Comparison of ENCODE assay signal across 13 mouse cellular contexts in the genomic region with DNA sequence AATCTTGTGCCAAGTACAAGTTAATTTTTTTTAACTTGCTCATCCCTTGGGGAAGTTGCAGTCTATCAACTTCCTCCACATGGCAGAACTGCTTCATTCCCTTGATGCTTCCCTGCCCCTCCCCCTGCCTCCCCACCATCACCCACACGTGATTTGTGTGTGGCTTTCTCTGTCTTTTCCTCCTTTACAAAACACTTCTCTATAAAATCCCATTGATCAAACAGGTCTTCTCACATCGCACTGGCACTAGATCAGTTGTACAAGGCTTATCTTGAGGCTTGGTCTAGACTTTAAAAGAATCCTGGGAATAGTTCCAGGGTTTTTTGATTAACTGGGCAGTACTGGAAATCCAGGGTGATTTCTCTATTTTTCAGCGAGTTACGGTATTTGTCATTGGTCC. TPM values are rescaled to one million over a fixed set of nuclear protein-coding genes. Genes with fewer than 3 reads are reported as not detected.
DNase-seq lines count a peak whose midpoint lies in the region; ATAC-seq and TF ChIP-seq lines count a peak whose summit lies in the region.
"Had no signal": no experiment of that assay in that cellular context is flagged by ENCODE, and none has a peak within 500 bp of the region (broad histone marks: within the 10 kb centered on the region; RNA-seq: fewer than 3 reads in every experiment).

No protein-coding gene starts in this region.

- peak; percentile 98 for DNase-seq in heart, adult 11 months
- DNase-seq in layer of hippocampus, adult 11-12 months (ENCODE audit: low spot score), result peak; percentile 9
- DNase-seq in layer of hippocampus, adult 2 months (ENCODE audit: low spot score in 2 of 2), result no peak
- peak; percentile 32 for DNase-seq in lung, postnatal 25 days (ENCODE audit: low spot score)
- no peak for DNase-seq in frontal cortex, postnatal 25 days (ENCODE audit: low spot score in 2 of 2)
- DNase-seq in thymus, adult 2 months, result no peak
- DNase-seq: thymus, adult 18-20 months had no signal

- no peaks in the 10 kb centered on the region for H3K36me3 ChIP-seq in heart, embryonic 11.5 days (ENCODE audit: control insufficient read depth, insufficient read depth, low read length)
- no peaks in the 10 kb centered on the region for H3K36me3 ChIP-seq in thymus, adult 2 months (ENCODE audit: control insufficient read depth, insufficient read depth, low read length)
- H3K36me3 ChIP-seq: G1E; limb, embryonic 12.5 days had no signal

- no peak overlapping the region for H3K27ac ChIP-seq in heart, embryonic 11.5 days (ENCODE audit: low read depth, low read length)
- no peak overlapping the region for H3K27ac ChIP-seq in layer of hippocampus, adult 2 months
- H3K27ac ChIP-seq in bone marrow macrophage, adult 2 months (ENCODE audit: insufficient read depth, low read depth, low read length), result peak overlapping the region; percentile 99
- no peak overlapping the region for H3K27ac ChIP-seq in thymus, adult 2 months (ENCODE audit: control insufficient read depth, insufficient read depth, low read length)
- H3K27ac ChIP-seq: limb, embryonic 12.5 days had no signal

- TF ChIP-seq CTCF in layer of hippocampus, adult 2 months (conservative IDR thresholded peaks at IDR 0.05), result no peak
- TF ChIP-seq CTCF in bone marrow macrophage, adult 2 months (IDR thresholded peaks at IDR 0.05; ENCODE audit: low read depth, low read length), result no peak
- TF ChIP-seq CTCF in thymus, adult 2 months (IDR thresholded peaks at IDR 0.05; ENCODE audit: borderline replicate concordance, control insufficient read depth, extremely low read depth, insufficient read depth, low read length, poor library complexity), result no peak

- WGBS in heart, embryonic 11.5 days (ENCODE audit: insufficient replicate concordance), result 66% methylated on average over 4 of the region's 4 CpGs
- 66% methylated on average over 4 of the region's 4 CpGs for WGBS in thymus, adult 2 months

- H3K4me2 ChIP-seq in heart, embryonic 11.5 days, result no peak overlapping the region
- H3K4me2 ChIP-seq: limb, embryonic 12.5 days had no signal

- H3K4me1 ChIP-seq in heart, embryonic 11.5 days (ENCODE audit: control insufficient read depth, insufficient read depth, low read length), result no peaks in the 10 kb centered on the region
- peaks cover 25% of the 10 kb centered on the region for H3K4me1 ChIP-seq in bone marrow macrophage, adult 2 months (ENCODE audit: control insufficient read depth, insufficient read depth, low read length)
- no peaks in the 10 kb centered on the region for H3K4me1 ChIP-seq in thymus, adult 2 months (replicated peaks; ENCODE audit: control insufficient read depth, insufficient read depth, low read length)
- H3K4me1 ChIP-seq: limb, embryonic 12.5 days had no signal

- no peak overlapping the region for H3K4me3 ChIP-seq in heart, embryonic 11.5 days (ENCODE audit: low read depth, low read length)
- no peak overlapping the region for H3K4me3 ChIP-seq in layer of hippocampus, adult 2 months
- H3K4me3 ChIP-seq in bone marrow macrophage, adult 2 months (ENCODE audit: insufficient read depth, low read length), result no peak overlapping the region; the same call in 1 of the 2 replicates
- H3K4me3 ChIP-seq in thymus, adult 2 months (ENCODE audit: control insufficient read depth, insufficient read depth, low read length), result no peak overlapping the region
- H3K4me3 ChIP-seq: limb, embryonic 12.5 days; myocyte had no signal

- H3K9ac ChIP-seq in heart, embryonic 11.5 days (ENCODE audit: low read depth, low read length), result no peak overlapping the region
- H3K9ac ChIP-seq: limb, embryonic 12.5 days had no signal

- TF ChIP-seq POLR2A in bone marrow macrophage, adult 2 months (IDR thresholded peaks at IDR 0.05; ENCODE audit: borderline replicate concordance, low read depth, low read length), result no peak
- TF ChIP-seq POLR2A in thymus, adult 2 months (IDR thresholded peaks at IDR 0.05; ENCODE audit: control insufficient read depth, extremely low read depth, insufficient read depth, low read length, poor library complexity), result no peak

- no peaks in the 10 kb centered on the region for H3K9me3 ChIP-seq in heart, embryonic 11.5 days (replicated peaks; ENCODE audit: control insufficient read depth, low read length)
- H3K9me3 ChIP-seq: G1E had no signal

- ATAC-seq in heart, embryonic 11.5 days (replicated peaks; ENCODE audit: insufficient number of reproducible peaks, low FRiP score, low TSS enrichment), result no peak
- ATAC-seq: inflammation-experienced regulatory T-cells, adult 6 months had no signal

- H3K27me3 ChIP-seq in heart, embryonic 11.5 days (ENCODE audit: control insufficient read depth, insufficient read depth, low read length), result no peaks in the 10 kb centered on the region
- no peaks in the 10 kb centered on the region for H3K27me3 ChIP-seq in thymus, adult 2 months (ENCODE audit: control insufficient read depth, insufficient read depth, low read length)
- H3K27me3 ChIP-seq: limb, embryonic 12.5 days had no signal

RNA-seq across cellular contexts. Expression of a gene that starts 55.0 kb away (rescaled TPM):
- polyA plus RNA-seq in heart, embryonic 11.5 days (2014; fragmentation: Nextera tagmentation; extraction: Ambion mirVana), result 60.9 and 76.0 TPM in 2 replicates
- total RNA-seq in layer of hippocampus, adult 2 months (2021), result 10 to 100 TPM; 18.5 to 23.1 TPM
- polyA plus RNA-seq in bone marrow macrophage, adult 2 months (2012; ENCODE audit: insufficient read depth, insufficient read length, missing spikeins), result 1.1 and 1.3 TPM in 2 replicates
- 26.2 and 31.3 TPM in 2 replicates for polyA plus RNA-seq in thymus, adult 2 months (2012; rRNA removed)
- polyA plus RNA-seq: G1E had no signal

Comparison
In these comparisons a context has a peak if more than half of its experiments do, and no peak if none do; other contexts are left out.
1. DNase-seq: peak in heart, adult 11 months (single experiment), layer of hippocampus, adult 11-12 months (single experiment) and lung, postnatal 25 days (single experiment); none in layer of hippocampus, adult 2 months (0 of 2), frontal cortex, postnatal 25 days (0 of 2) and thymus, adult 2 months (single experiment).
2. RNA of a gene that starts 55.0 kb away (polyA plus RNA-seq): 60.9 to 76.0 TPM in heart, embryonic 11.5 days and 26.2 to 31.3 TPM in thymus, adult 2 months; 1.1 to 1.3 TPM in bone marrow macrophage, adult 2 months; every median in the first group is over 10 times any median in the second.